Mouse (Mus musculus) spleen, adult 2 months (tissue): ENCODE measurements around the gene Gif. TPM values are rescaled to one million over a fixed set of nuclear protein-coding genes. Genes with fewer than 3 reads are reported as not detected.

Source experiments
- DNase-seq, 2 experiments: peaks; one replicate each; pipeline versions ENCODE4 v3.0.0 to v3.0.0-alpha.2; 2012 to 2021; ENCODE audit warnings: low spot score in 2 of 2, low read depth in 1 of 2
- H3K27ac ChIP-seq: fragments of 200-500 bp; 2 replicates; pipeline ENCODE4 v1.5.1; 2012; ENCODE audit warnings: low read length, inconsistent platforms; ENCODE audit not compliant: insufficient read depth
- H3K27me3 ChIP-seq: fragments of 200-500 bp; 2 replicates; pipeline ENCODE4 v1.6.1; 2012; ENCODE audit warnings: mild to moderate bottlenecking, moderate library complexity, low read length, inconsistent platforms; ENCODE audit not compliant: control insufficient read depth, insufficient read depth
- H3K36me3 ChIP-seq: fragments of 200-500 bp; 2 replicates; pipeline ENCODE4 v1.6.1; 2012; ENCODE audit warnings: mild to moderate bottlenecking, low read length, inconsistent platforms; ENCODE audit not compliant: control insufficient read depth, insufficient read depth
- H3K4me1 ChIP-seq: fragments of 200-500 bp; 2 replicates; pipeline ENCODE4 v1.6.1; 2011; ENCODE audit warnings: inconsistent platforms; ENCODE audit not compliant: control insufficient read depth, insufficient read depth, insufficient read length
- H3K4me3 ChIP-seq: fragments of 200-500 bp; 2 replicates; pipeline ENCODE4 v1.5.1; 2011; ENCODE audit warnings: mild to moderate bottlenecking, inconsistent platforms; ENCODE audit not compliant: insufficient read depth, insufficient read length; ENCODE audit errors: extremely low read depth
- CTCF ChIP-seq: fragments of 200-500 bp; IDR thresholded peaks from 2 replicates; pipeline ENCODE4 v1.5.1; 2011; ENCODE audit warnings: mild to moderate bottlenecking, inconsistent platforms; ENCODE audit not compliant: insufficient read depth, insufficient read length, insufficient replicate concordance; ENCODE audit errors: extremely low read depth
- POLR2A ChIP-seq: fragments of 200-500 bp; IDR thresholded peaks from 2 replicates; pipeline ENCODE4 v1.6.1; 2011; ENCODE audit warnings: low read depth, low read length, inconsistent platforms
- WGBS: fragments of 180-500 bp; shearing (Covaris S2); methylation state at CpG from one replicate; pipeline ENCODE4 v1.1.7; 2018; 5-methylcytosine and 5-hydroxymethylcytosine counted together
- polyA plus RNA-seq: library from polyadenylated mRNA; depleted of rRNA; stranded (reverse); fragments of >200 nt; gene quantifications from 2 replicates; pipeline ENCODE4 v1.2.3, GENCODE M21; 2012

Gif gene
- polyA plus RNA-seq, 1 experiment, result not detected

DNA sequence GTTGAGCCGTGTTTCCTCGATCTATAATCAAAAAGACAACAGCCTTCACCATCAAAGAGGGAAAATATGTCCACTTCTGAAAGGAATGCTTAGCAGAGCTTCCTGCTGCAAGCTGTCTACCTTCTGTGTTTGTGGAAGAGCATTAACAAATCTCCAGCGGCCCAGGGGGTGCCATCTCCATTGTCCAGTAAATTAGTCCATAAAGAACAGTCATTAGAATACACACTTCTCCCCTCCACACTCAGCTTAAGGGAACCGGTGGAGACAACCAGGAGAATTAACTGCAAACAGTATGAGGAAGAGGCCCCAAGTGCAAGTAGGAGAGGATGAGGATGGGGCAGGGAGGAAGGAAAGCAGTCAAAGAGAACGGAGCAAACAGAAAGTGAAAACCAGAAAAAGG is 44.5 kb downstream of the Gif start:
- H3K4me3 ChIP-seq, result no peak overlapping the region

DNA sequence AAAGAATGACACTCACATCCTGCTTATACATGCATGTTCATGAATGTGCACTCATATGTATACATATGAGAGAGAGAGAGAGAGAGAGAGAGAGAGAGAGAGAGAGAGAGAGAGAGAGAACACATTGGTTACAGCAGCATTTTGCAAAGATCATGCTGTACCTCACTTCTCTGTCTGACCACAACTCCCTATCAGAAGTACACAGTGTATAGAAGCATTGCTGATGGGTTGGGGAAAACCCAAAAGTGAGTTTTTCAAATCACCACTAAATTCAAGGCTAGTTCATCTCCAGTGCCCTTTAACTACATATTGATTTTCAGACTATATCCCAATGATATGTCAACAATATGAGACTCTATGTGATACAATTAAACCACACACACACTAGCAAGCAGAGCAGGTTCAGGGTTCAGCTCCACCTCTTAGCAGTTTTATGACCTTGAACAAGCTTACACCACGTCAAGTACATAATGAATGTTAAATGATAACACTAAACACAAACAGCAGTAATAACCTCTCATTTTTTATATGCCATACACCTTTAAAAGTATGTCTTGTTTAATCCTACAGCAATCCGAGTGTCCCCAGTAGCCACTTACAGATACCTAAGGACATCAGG is 46.5 kb downstream of the Gif start:
- WGBS, result 85% methylated on average over 2 of the region's 2 CpGs
- no peak for DNase-seq
- H3K36me3 ChIP-seq, result no peaks in the 10 kb centered on the region
- no peak overlapping the region for H3K4me3 ChIP-seq
- H3K27ac ChIP-seq, result no peak overlapping the region
- no peaks in the 10 kb centered on the region for H3K4me1 ChIP-seq
- no peak for TF ChIP-seq POLR2A
- TF ChIP-seq CTCF, result no peak
- no peaks in the 10 kb centered on the region for H3K27me3 ChIP-seq

More for the DNA sequence above, 44.5 kb downstream of the Gif start:
- H3K4me1 ChIP-seq, result no peaks in the 10 kb centered on the region
- TF ChIP-seq POLR2A, result no peak
- TF ChIP-seq CTCF, result no peak
- H3K27ac ChIP-seq, result no peak overlapping the region
- no peaks in the 10 kb centered on the region for H3K27me3 ChIP-seq
- no peak for DNase-seq
- WGBS, result 53% methylated on average over 5 of the region's 5 CpGs
- H3K36me3 ChIP-seq, result no peaks in the 10 kb centered on the region

DNA sequence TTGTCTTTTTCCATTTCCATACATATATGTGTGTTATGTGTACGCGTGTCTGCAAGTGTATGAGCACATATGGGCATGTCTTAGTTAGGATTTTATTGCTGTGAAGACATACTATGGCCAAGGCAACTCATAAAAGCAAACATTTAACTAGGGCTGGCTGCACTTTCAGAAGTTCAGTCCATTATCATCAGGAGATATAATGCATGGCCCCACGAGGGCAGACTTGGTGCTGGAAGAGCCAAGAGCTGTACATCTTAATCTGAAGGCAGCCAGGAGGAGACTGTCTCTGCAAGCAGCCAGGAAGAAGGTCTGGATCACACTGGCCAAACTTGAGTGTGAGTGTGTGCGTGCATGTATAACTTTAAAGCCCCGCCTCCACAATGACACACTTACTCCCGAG is 47.1 kb downstream of the Gif start:
- Histone ChIP-seq H3K4me3 (no peak overlapping the region), H3K4me1 (no peaks in the 10 kb centered on the region), H3K27me3 (no peaks in the 10 kb centered on the region), H3K36me3 (no peaks in the 10 kb centered on the region), H3K27ac (no peak overlapping the region)
- 79% methylated on average over 6 of the region's 6 CpGs for WGBS
- TF ChIP-seq CTCF, result no peak
- TF ChIP-seq POLR2A, result no peak
- no peak for DNase-seq

DNA sequence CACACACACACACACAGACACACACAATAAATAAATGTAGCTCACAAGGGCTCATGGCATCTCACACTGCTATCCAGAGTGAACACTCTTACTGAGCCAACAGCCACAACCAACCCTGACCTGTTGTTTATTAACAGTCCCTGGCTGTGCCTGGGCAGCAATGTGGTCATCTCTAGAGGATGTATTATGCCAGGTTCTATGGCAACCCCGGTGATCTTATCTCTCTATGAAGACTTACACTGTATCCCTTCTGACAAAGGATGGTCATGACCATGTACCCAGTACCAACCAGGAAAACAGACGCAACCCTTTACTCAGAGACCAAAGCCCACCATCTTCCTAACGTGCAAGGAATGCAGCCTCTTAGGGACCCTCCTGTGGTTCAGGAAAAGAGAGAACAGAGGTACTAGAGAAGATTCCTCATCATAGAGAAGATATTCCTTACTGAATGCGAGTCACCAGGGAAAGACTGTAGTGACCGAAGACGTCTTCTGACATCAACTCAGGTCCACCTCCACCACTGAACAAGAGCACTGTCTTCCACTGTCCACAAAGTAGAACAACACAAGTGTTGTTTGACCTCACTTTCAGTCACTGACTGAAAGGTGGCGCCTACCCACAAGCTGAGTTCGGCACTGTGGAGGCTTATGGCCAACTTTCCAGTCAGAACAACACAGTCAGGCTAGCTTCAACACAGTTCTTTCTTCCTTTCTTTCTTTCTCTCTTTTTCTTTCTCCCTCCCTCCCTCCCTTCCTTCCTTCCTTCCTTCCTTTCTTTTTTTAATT is 53.4 kb downstream of the Gif start:
- DNase-seq, result no peak
- Histone ChIP-seq H3K36me3 (no peaks in the 10 kb centered on the region), H3K4me1 (no peaks in the 10 kb centered on the region; the same call in 1 of the 2 replicates), H3K27ac (no peak overlapping the region), H3K27me3 (no peaks in the 10 kb centered on the region), H3K4me3 (no peak overlapping the region)
- no peak for TF ChIP-seq POLR2A
- TF ChIP-seq CTCF, result no peak
- WGBS, result 66% methylated on average over 8 of the region's 8 CpGs

DNA sequence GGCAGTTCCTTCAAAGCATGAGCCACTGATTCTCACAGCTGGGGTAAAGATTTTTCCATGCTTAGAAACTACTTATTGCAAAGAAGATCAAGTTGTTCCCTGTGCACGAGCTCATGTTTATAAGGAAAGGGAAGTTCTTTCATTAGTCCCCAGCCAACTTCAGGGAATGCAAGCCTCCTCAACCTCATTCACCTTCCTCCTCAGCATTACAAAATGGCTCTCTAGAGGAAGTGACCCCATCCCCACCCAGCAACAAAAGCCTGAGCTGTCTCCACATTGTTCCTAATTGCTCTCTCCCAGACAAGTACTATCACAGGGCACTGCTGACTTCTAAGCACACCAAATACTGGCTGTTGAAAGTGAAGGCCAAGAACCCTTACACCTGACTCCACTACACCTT is 57.1 kb downstream of the Gif start:
- WGBS, result 53% methylated on average over 1 of the region's 1 CpGs
- Histone ChIP-seq H3K4me1 (no peaks in the 10 kb centered on the region; the same call in 1 of the 2 replicates), H3K36me3 (no peaks in the 10 kb centered on the region), H3K27ac (no peak overlapping the region), H3K27me3 (no peaks in the 10 kb centered on the region), H3K4me3 (no peak overlapping the region)
- DNase-seq, result no peak
- TF ChIP-seq POLR2A (no peak), CTCF (no peak)

DNA sequence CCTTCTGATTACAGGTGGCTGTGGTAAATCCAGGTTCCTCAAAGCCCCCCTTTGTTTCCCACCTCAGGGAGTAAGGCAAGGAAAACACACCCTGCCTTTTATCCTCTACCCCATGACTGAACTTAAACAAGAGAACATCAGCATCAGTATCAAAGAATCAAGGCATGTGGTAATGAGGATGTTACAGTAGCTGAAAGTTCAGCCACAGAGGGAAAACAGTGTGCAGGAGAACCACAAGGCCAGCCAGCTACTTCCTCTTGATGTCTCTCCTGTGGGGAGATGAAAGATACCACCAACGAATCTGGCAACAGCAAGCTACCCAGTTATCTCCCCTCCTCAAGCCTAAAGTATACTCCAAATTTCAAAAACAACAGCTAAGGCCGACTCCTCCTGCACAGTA is 59.9 kb downstream of the Gif start:
- H3K4me1 ChIP-seq, result no peaks in the 10 kb centered on the region; the same call in 1 of the 2 replicates
- DNase-seq, result no peak
- 3% methylated on average over 2 of the region's 2 CpGs for WGBS
- H3K27me3 ChIP-seq, result no peaks in the 10 kb centered on the region
- no peaks in the 10 kb centered on the region for H3K36me3 ChIP-seq
- H3K27ac ChIP-seq, result no peak overlapping the region
- no peak overlapping the region for H3K4me3 ChIP-seq
- TF ChIP-seq CTCF, result no peak
- TF ChIP-seq POLR2A, result no peak

DNA sequence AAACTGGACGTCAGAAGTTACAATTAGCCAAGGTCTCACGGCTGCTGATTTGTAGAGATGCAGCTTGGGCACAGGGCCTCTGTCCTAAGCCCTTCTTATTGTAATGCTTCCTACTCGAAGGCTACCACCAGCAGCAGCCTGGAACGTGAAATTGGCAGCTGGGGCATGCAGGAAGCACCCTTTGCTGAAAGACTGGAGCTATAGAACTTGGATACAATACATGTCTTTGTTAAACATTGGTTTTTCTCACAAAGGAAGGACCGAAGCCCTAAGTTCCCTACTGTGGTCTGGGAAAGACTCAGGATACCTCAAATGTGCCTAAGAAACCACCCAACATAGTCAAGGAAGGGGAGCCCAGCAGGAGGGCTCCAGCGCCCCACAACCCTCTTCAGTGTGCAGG is 60.5 kb downstream of the Gif start:
- Histone ChIP-seq H3K4me3 (no peak overlapping the region), H3K27ac (no peak overlapping the region), H3K4me1 (no peaks in the 10 kb centered on the region; the same call in 1 of the 2 replicates), H3K36me3 (no peaks in the 10 kb centered on the region), H3K27me3 (no peaks in the 10 kb centered on the region)
- TF ChIP-seq POLR2A (no peak), CTCF (no peak)
- no peak for DNase-seq
- WGBS, result 47% methylated on average over 6 of the region's 6 CpGs
